Mouse (Mus musculus): ENCODE measurements at regions not wholly inside any gene's neighbourhood (a gene's known extent, or its start where the extent isn't known, plus 50 kb on each side); places are given as distances from the start of the nearest gene placed in this dataset.

GRCm38 (mm10) chr17:13584394-13584793 is 175.9 kb upstream of the Afdn start:
- TF ChIP-seq FLI1 (IDR thresholded peaks at IDR 0.05; ENCODE audit: low read length) (no peak), GATA1 (IDR thresholded peaks at IDR 0.05; ENCODE audit: borderline replicate concordance, low read length) (no peak)

Measured in megakaryocyte, embryonic 14.5 days (primary cell).